Mouse (Mus musculus): ENCODE measurements around the gene Hmga2. TPM values are rescaled to one million over a fixed set of nuclear protein-coding genes. Genes with fewer than 3 reads are reported as not detected.

Hmga2 gene
- polyA plus RNA-seq, 1 experiment from 2014 or later: 0.45 TPM

- no peak for ATAC-seq
- no peaks in the 10 kb centered on the region for H3K36me3 ChIP-seq (ENCODE audit: control insufficient read depth, insufficient read depth, low read length)
- 57% methylated on average over 9 of the region's 9 CpGs for WGBS
- H3K4me1 ChIP-seq (ENCODE audit: control insufficient read depth, insufficient read depth, low read length): 0 out of 2 replicates have a peak, but pooled peaks cover 2% of the 10 kb centered on the region
- H3K4me3 ChIP-seq (ENCODE audit: low read depth, low read length): no peak overlapping the region
- no peak overlapping the region for H3K27ac ChIP-seq (ENCODE audit: low read length)
- H3K27me3 ChIP-seq (ENCODE audit: control insufficient read depth, insufficient read depth, low read depth, low read length): no peaks in the 10 kb centered on the region
- no peak overlapping the region for H3K9ac ChIP-seq (ENCODE audit: low read depth, low read length)
- no peaks in the 10 kb centered on the region for H3K9me3 ChIP-seq (replicated peaks; ENCODE audit: control insufficient read depth, low read length, poor library complexity, severe bottlenecking)
- H3K4me2 ChIP-seq (ENCODE audit: low read length): no peak overlapping the region
Measured at GRCm38 (mm10) chr10:120432731-120433462, 43.4 kb downstream of the Hmga2 start.

DNA sequence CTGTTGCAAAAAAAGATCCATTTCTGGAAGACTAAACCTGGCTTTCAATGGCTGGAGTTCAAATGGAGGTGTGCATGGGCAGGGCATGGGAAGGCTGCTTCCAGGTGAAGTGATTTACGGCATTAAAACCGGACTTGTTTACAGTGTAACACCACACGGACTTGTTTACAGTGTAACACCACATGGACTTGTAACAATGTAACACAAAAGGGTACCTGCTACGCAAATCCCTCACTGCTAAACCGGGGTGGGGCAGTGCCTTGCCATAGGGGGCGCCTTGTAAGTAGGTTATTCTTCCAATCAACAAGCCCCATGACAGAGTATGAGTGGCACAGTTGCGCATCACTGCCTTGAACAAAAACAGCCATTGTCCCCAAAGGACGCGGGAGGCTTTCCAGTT is 44.2 kb downstream of the Hmga2 start:
- ATAC-seq: no peak
- H3K4me2 ChIP-seq (ENCODE audit: low read length): no peak overlapping the region
- WGBS: 71% methylated on average over 9 of the region's 9 CpGs
- no peak overlapping the region for H3K27ac ChIP-seq (ENCODE audit: low read length)
- H3K36me3 ChIP-seq (ENCODE audit: control insufficient read depth, insufficient read depth, low read length): no peaks in the 10 kb centered on the region
- H3K9ac ChIP-seq (ENCODE audit: low read depth, low read length): no peak overlapping the region
- no peaks in the 10 kb centered on the region for H3K9me3 ChIP-seq (replicated peaks; ENCODE audit: control insufficient read depth, low read length, poor library complexity, severe bottlenecking)
- H3K4me1 ChIP-seq (ENCODE audit: control insufficient read depth, insufficient read depth, low read length): 0 out of 2 replicates have a peak, but pooled peaks cover 2% of the 10 kb centered on the region
- H3K27me3 ChIP-seq (ENCODE audit: control insufficient read depth, insufficient read depth, low read depth, low read length): no peaks in the 10 kb centered on the region
- H3K4me3 ChIP-seq (ENCODE audit: low read depth, low read length): no peak overlapping the region

- H3K4me3 ChIP-seq (ENCODE audit: low read depth, low read length): no peak overlapping the region
- H3K9ac ChIP-seq (ENCODE audit: low read depth, low read length): no peak overlapping the region
- H3K4me2 ChIP-seq (ENCODE audit: low read length): no peak overlapping the region
- H3K4me1 ChIP-seq (ENCODE audit: control insufficient read depth, insufficient read depth, low read length): 0 out of 2 replicates have a peak, but pooled peaks cover 5% of the 10 kb centered on the region
- H3K9me3 ChIP-seq (replicated peaks; ENCODE audit: control insufficient read depth, low read length, poor library complexity, severe bottlenecking): no peaks in the 10 kb centered on the region
- no peaks in the 10 kb centered on the region for H3K27me3 ChIP-seq (ENCODE audit: control insufficient read depth, insufficient read depth, low read depth, low read length)
- no peaks in the 10 kb centered on the region for H3K36me3 ChIP-seq (ENCODE audit: control insufficient read depth, insufficient read depth, low read length)
- no peak overlapping the region for H3K27ac ChIP-seq (ENCODE audit: low read length)
- WGBS: 87% methylated on average over 2 of the region's 2 CpGs
- no peak for ATAC-seq
Measured at GRCm38 (mm10) chr10:120431435-120431834, 44.8 kb downstream of the Hmga2 start.

DNA sequence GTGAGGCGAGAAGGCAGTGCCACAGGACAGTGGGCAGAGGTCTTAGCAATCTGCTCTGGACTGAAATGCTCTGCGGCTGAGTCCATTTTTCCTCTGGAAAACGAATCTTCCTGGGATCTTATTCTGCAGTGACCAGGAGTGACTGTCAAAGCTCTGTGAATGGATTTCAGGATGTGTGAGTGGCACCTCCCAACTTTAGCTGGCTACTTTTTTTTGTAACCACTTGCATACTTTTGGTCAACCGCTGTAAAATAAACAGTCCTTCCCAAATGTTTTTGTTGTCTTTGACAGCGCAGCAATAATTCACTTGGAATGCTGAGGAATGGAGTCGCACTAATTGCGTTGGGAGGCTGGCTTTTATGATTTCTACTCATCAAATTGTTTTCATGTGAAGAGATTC is 45.8 kb downstream of the Hmga2 start:
- Histone ChIP-seq H3K36me3 (ENCODE audit: control insufficient read depth, insufficient read depth, low read length) (no peaks in the 10 kb centered on the region), H3K4me3 (ENCODE audit: low read depth, low read length) (no peak overlapping the region), H3K9me3 (replicated peaks; ENCODE audit: control insufficient read depth, low read length, poor library complexity, severe bottlenecking) (no peaks in the 10 kb centered on the region), H3K27ac (ENCODE audit: low read length) (no peak overlapping the region), H3K4me2 (ENCODE audit: low read length) (no peak overlapping the region), H3K27me3 (ENCODE audit: control insufficient read depth, insufficient read depth, low read depth, low read length) (no peaks in the 10 kb centered on the region), H3K4me1 (ENCODE audit: control insufficient read depth, insufficient read depth, low read length) (peaks cover 11% of the 10 kb centered on the region; the same call in 1 of the 2 replicates), H3K9ac (ENCODE audit: low read depth, low read length) (no peak overlapping the region)
- WGBS: 81% methylated on average over 7 of the region's 7 CpGs
- ATAC-seq: no peak

DNA sequence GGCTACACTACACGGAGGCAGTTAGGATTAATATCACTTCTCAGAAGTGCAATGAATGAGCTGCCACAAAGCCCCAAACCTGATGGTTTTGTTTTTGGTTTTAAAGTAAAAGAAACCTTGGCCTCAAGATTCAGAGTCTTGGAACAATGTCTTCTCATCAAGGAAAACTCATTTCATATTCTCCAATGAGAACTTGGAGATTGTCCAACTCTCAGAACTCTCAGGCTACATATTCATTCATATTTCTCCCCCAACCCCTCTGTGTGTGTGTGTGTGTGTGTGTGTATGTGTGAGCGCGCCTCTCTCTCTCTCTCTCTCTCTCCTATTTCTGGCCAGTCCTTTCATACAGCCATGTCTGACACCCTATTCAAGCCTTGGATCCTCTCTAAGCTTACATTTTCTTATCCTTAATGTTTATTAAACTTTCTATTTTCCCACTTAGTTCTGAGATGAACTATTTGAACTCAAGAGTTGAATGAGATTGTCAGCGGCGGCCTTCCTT is 46.5 kb downstream of the Hmga2 start:
- WGBS: 84% methylated on average over 5 of the region's 5 CpGs
- H3K36me3 ChIP-seq (ENCODE audit: control insufficient read depth, insufficient read depth, low read length): no peaks in the 10 kb centered on the region
- no peak overlapping the region for H3K27ac ChIP-seq (ENCODE audit: low read length)
- H3K4me3 ChIP-seq (ENCODE audit: low read depth, low read length): no peak overlapping the region
- H3K9ac ChIP-seq (ENCODE audit: low read depth, low read length): no peak overlapping the region
- no peaks in the 10 kb centered on the region for H3K9me3 ChIP-seq (replicated peaks; ENCODE audit: control insufficient read depth, low read length, poor library complexity, severe bottlenecking)
- no peak for ATAC-seq
- no peak overlapping the region for H3K4me2 ChIP-seq (ENCODE audit: low read length)
- no peaks in the 10 kb centered on the region for H3K27me3 ChIP-seq (ENCODE audit: control insufficient read depth, insufficient read depth, low read depth, low read length)
- H3K4me1 ChIP-seq (ENCODE audit: control insufficient read depth, insufficient read depth, low read length): peaks cover 11% of the 10 kb centered on the region; the same call in 1 of the 2 replicates

- no peak overlapping the region for H3K9ac ChIP-seq (ENCODE audit: low read depth, low read length)
- H3K4me3 ChIP-seq (ENCODE audit: low read depth, low read length): no peak overlapping the region
- H3K27me3 ChIP-seq (ENCODE audit: control insufficient read depth, insufficient read depth, low read depth, low read length): no peaks in the 10 kb centered on the region
- H3K4me1 ChIP-seq (ENCODE audit: control insufficient read depth, insufficient read depth, low read length): peaks cover 11% of the 10 kb centered on the region; the same call in 1 of the 2 replicates
- no peaks in the 10 kb centered on the region for H3K9me3 ChIP-seq (replicated peaks; ENCODE audit: control insufficient read depth, low read length, poor library complexity, severe bottlenecking)
- no peak overlapping the region for H3K27ac ChIP-seq (ENCODE audit: low read length)
- H3K36me3 ChIP-seq (ENCODE audit: control insufficient read depth, insufficient read depth, low read length): no peaks in the 10 kb centered on the region
- 81% methylated on average over 10 of the region's 10 CpGs for WGBS
- ATAC-seq: no peak
- no peak overlapping the region for H3K4me2 ChIP-seq (ENCODE audit: low read length)
Measured at GRCm38 (mm10) chr10:120429199-120429551, 47.1 kb downstream of the Hmga2 start.

GRCm38 (mm10) chr10:120428430-120429198 is 47.7 kb downstream of the Hmga2 start:
- Histone ChIP-seq H3K9me3 (replicated peaks; ENCODE audit: control insufficient read depth, low read length, poor library complexity, severe bottlenecking) (no peaks in the 10 kb centered on the region), H3K9ac (ENCODE audit: low read depth, low read length) (peak overlapping the region; percentile 20; the same call in 1 of the 2 replicates), H3K27ac (ENCODE audit: low read length) (no peak overlapping the region; the same call in 1 of the 2 replicates), H3K4me3 (ENCODE audit: low read depth, low read length) (no peak overlapping the region), H3K36me3 (ENCODE audit: control insufficient read depth, insufficient read depth, low read length) (no peaks in the 10 kb centered on the region), H3K4me2 (ENCODE audit: low read length) (peak overlapping the region; percentile 27), H3K27me3 (ENCODE audit: control insufficient read depth, insufficient read depth, low read depth, low read length) (no peaks in the 10 kb centered on the region), H3K4me1 (ENCODE audit: control insufficient read depth, insufficient read depth, low read length) (peaks cover 11% of the 10 kb centered on the region; the same call in 1 of the 2 replicates)
- ATAC-seq: peak; percentile 80
- WGBS: 61% methylated on average over 33 of the region's 33 CpGs

- no peak overlapping the region for H3K4me2 ChIP-seq (ENCODE audit: low read length)
- H3K9ac ChIP-seq (ENCODE audit: low read depth, low read length): no peak overlapping the region
- no peaks in the 10 kb centered on the region for H3K36me3 ChIP-seq (ENCODE audit: control insufficient read depth, insufficient read depth, low read length)
- no peak overlapping the region for H3K27ac ChIP-seq (ENCODE audit: low read length)
- ATAC-seq: no peak
- H3K27me3 ChIP-seq (ENCODE audit: control insufficient read depth, insufficient read depth, low read depth, low read length): no peaks in the 10 kb centered on the region
- H3K4me3 ChIP-seq (ENCODE audit: low read depth, low read length): no peak overlapping the region
- H3K9me3 ChIP-seq (replicated peaks; ENCODE audit: control insufficient read depth, low read length, poor library complexity, severe bottlenecking): no peaks in the 10 kb centered on the region
- H3K4me1 ChIP-seq (ENCODE audit: control insufficient read depth, insufficient read depth, low read length): peaks cover 12% of the 10 kb centered on the region
- 69% methylated on average over 14 of the region's 14 CpGs for WGBS
Measured at GRCm38 (mm10) chr10:120426086-120426610, 50.1 kb downstream of the Hmga2 start.

- no peak overlapping the region for H3K4me3 ChIP-seq (ENCODE audit: low read depth, low read length)
- no peaks in the 10 kb centered on the region for H3K27me3 ChIP-seq (ENCODE audit: control insufficient read depth, insufficient read depth, low read depth, low read length)
- ATAC-seq: no peak
- H3K4me1 ChIP-seq (ENCODE audit: control insufficient read depth, insufficient read depth, low read length): peaks cover 12% of the 10 kb centered on the region
- H3K9me3 ChIP-seq (replicated peaks; ENCODE audit: control insufficient read depth, low read length, poor library complexity, severe bottlenecking): no peaks in the 10 kb centered on the region
- no peak overlapping the region for H3K9ac ChIP-seq (ENCODE audit: low read depth, low read length)
- no peak overlapping the region for H3K27ac ChIP-seq (ENCODE audit: low read length)
- WGBS: 86% methylated on average over 9 of the region's 9 CpGs
- no peak overlapping the region for H3K4me2 ChIP-seq (ENCODE audit: low read length)
- H3K36me3 ChIP-seq (ENCODE audit: control insufficient read depth, insufficient read depth, low read length): no peaks in the 10 kb centered on the region
Measured at GRCm38 (mm10) chr10:120424015-120424414, 52.3 kb downstream of the Hmga2 start.

Data from midbrain, embryonic 16.5 days (tissue).